Mouse (Mus musculus) embryo, embryonic 9.5 days (tissue): ENCODE results near the gene Gm5157.
"Not testable (repeated sequence)": the region's sequence is repeated elsewhere in the genome, so short reads cannot be mapped to it uniquely, and the experiment has no call there.

Source experiments
- DNase-seq: peaks from one replicate; pipeline ENCODE4 v3.0.0-alpha.2; 2017; ENCODE audit errors: extremely low spot score

Gene Gm5157

GRCm38 (mm10) chr7:21190323-21190722 is at the start of gene Gm5157:
Gene Gm5157 (minus strand): TSS chr7:21190423.
- not testable (repeated sequence) for DNase-seq

GRCm38 (mm10) chr7:21161885-21162284 is 28.3 kb downstream of the Gm5157 start, which contains the start of gene Vmn1r123:
Gene Vmn1r123 (plus strand): TSS chr7:21162185.
- not testable (repeated sequence) for DNase-seq
